Mouse (Mus musculus) T-helper 2 cell (primary cell): Measurements from ENCODE around the gene Fbxo34.
"Not testable (repeated sequence)": the region's sequence is repeated elsewhere in the genome, so short reads cannot be mapped to it uniquely, and the experiment has no call there.

Experiments used
- in situ Hi-C: fragments of 300-600 bp; cut with MboI, MseI; formaldehyde crosslinking; loops from one replicate; pipeline ENCODE4 v1.15.1; 2025; ENCODE audit warnings: high pct_unique_total_duplicates

Fbxo34 gene

DNA sequence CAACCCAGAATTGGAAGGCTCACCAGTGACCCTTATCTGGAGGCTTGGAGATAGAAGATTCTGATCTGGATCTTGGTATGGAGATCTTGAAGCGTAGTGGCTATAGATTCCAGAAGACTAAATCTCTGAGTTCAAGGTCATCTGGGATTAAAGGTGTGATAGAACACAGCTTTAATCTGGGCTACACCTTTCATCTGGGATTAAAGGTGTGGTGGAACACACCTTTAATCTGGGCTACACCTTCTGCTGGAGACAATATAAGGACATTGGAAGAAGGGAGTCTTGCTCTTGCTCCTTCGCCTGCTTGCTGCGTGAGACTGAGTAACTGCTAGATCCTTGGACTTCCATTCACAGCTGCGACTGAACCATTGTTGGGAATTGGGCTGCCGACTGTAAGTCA is at the start of gene Fbxo34:
Fbxo34 (plus strand) TSS at position 301 of the 400 bp plus-strand sequence.
- in situ Hi-C loops, result not testable (repeated sequence)

GRCm38 (mm10) chr14:47402735-47403134 is 47.5 kb upstream of the Fbxo34 start:
- in situ Hi-C loops, result no loop called here

GRCm38 (mm10) chr14:47406000-47406399 is 44.2 kb upstream of the Fbxo34 start:
- in situ Hi-C loops, result no loop called here

- in situ Hi-C loops, result no loop called here
Measured at GRCm38 (mm10) chr14:47417346-47417745, 32.9 kb upstream of the Fbxo34 start.

DNA sequence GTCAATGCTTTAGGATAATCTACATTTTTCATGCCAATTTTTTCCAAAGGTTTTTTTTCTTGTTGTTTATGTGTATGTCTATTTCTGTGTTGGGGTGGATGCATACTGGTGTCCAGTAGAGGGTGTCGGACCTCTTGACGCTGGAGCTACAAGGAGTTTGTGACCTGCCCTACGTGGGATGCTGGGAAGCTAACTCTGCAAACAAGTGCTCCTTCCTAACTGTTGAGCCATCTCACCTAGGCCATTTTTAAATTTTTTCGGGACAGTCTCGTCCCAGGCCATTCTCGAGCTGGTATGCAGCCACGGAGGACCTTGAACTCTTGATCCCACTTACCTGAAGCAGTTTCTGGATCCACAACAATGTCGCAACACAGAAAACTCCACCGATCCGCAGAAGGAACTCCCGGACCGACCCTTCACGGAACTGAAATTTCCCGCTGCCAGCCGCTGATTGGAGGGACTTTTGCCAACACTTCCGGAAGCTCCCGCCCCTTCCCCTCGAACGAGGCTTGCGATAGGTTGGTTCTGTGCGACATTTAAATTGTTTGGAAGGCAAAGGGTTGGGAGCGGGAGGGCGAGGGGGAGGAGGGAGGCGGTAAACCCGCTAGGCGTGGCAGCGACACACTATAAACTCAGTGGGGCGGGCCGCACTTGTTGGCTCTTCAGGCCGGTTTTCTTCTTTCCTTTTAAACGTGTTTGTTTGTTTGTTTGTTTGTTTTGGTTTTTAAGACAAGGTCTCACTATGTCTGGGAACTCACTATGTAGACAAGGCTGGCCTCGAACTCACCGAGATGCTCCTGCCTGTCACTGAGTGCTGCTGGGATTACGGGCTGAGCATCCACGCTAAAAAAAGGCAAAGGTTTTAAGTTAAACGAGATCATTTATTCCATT is 32.2 kb upstream of the Fbxo34 start, which contains the start of gene Dlgap5:
Dlgap5 (minus strand) TSS at position 633 of the 891 bp plus-strand sequence.
- in situ Hi-C loops, result no loop called here

DNA sequence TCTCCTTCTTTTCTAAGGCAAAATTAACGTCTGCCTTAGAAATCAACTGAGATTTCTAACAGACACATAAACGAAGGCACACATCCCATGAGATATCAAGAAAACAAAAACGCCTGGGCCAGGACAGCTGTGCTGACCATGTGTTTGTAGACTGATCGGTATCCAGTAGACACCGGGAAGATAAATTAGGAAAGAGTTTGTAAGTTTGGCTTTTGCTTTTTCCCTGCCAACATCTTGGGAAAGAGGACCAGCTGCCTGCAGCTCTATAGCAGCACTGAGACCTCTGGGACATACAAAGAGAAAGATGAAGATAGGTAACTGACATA is 31.6 kb upstream of the Fbxo34 start:
- in situ Hi-C loops, result no loop called here

DNA sequence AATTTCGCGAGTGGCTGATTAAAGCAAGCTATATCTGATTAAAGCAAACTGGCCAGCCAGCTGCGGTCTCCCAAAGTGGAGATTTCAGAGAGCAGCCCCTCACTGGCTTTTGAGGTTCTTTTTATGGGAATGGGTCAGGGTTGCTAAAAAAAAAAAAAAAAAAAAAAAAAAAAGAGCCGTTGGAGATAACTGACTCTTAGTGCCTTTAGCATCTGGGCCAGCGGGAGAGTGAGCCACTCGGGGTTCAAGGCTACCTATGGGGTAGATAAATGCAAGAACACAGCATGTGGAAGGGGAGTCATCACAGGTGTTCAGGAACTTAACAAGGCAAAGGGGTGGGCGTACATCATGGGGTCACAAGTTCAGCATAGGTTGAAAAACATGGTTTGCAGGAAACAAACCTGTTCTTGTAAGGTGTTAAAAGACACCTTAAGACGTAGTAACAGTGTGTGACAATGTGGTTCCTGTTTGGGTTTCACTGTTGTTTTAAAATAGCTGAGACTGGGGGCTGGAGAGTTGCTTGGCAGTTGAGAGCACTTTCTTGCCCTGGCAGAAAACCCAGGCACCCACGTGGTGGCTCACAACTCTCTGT is 31.1 kb upstream of the Fbxo34 start:
- in situ Hi-C loops, result no loop called here

DNA sequence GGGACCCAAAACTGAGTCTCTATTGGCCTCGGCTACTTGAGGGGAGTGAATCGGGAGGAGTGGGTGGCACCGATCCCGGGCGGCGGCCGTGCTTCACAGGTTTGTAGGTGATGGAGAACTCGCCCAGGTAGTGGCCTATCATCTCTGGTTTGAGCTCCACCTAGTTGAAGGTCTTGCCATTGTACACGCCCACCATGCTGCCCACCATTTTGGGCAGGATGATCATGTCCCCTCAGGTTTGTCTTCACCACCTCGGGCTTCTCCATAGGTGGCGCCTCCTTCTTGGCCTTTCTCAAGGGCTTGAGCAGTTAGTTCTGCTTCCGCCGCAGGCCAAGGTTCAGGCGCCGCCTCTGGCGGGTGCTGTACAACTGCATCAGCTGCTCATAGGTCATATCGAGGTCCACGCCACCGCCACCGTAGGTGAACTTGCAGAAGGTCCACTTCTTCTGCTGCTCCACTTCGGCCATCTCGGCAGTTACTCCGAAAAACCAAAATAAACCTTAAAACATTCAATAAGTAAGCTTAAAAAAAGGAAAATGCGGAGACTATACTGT is 30.4 kb upstream of the Fbxo34 start:
- in situ Hi-C loops, result no loop called here

DNA sequence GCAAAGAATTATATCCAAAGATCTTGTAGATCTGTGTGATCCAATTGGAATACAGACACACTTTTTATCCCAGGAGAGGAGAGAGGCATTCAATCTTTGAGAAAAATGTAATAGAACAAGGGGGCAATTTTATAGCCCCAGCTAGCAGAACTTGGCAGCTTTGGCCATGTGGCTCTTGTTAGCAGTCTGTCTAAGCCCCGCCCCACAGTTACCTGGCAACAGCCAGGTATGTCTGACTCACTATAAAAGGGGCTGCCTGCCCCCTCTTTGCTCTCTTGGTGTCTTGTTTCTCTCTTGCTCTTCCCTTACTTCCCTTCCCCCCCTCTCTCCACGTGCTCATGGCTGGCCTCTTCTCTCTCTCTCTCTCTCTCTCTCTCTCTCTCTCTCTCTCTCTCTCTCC is 28.6 kb upstream of the Fbxo34 start:
- in situ Hi-C loops, result no loop called here

DNA sequence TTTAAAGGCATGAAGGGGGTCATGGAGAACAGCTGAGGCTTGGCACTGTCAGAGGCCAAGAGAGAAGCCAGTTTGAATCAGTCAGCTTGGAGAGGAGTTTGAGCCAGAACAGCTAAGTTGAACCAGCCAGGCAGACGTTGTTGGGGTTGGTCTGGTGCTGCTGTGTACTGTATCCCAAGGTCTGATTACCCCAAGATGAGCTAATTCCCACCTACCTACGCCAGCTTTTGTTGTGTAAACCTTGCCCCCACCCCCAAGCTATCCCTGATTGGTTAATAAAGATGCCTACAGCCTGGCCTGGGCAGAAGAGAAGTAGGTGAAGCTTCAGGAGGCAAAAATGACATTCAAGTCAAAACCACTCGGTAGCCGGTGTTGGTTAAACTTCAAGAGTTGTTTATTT is 27.8 kb upstream of the Fbxo34 start:
- in situ Hi-C loops, result no loop called here

DNA sequence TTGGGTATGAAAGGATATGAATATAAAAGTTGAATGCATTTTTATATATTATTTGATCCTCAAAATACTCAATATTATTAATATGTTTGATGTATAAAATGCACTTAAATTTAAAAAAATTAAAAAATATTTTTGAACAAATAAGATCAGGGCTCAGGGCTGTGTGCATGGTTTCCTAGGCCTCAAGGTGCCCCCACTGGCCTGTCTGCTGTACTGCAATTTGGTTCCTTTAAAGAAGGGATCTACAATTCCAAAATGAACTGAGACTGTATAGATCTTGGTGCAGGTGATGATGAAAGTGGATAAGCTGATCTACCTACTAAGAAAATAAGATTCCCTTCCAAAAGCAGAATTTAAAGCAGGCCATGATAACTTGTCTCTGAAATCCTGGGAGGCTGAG is 17.2 kb upstream of the Fbxo34 start:
- in situ Hi-C loops, result no loop called here

DNA sequence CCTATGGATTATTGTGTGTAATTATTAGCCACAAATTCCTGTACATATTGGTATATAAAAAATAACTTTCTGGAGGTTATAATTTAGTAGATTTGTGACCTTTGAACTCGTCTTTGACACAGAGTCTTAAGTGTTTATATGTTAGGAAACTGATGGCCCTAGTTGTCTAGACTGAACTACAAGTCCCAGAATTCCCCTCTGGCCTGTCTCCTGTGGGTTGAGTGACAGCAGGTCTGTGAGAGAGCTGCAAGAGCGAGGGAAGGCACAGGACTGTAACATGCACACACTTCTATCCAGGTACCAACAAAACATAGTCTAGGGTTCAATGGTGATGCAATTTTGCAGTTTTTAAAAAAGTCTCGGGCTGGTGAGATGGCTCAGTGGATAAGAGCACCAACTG is 11.3 kb upstream of the Fbxo34 start:
- in situ Hi-C loops, result no loop called here

DNA sequence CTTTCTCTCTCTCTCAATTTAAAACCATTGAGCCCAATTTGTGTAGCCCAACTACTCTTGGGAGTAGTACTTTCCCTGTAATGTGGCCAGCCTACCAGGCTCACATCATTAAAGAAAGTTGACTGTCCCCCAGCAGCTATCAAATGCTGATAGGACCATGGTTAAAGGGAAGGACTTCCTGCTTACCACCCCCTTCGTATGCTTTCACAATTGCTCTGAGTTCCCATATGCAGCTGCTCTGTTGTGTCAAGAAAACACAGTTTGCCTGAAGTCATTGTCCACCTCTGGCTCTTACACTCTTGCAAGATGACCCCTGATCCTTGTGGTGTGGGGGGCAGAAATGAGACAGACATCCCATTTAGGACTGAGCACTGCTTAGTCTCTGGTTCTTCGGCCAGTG is 5.3 kb upstream of the Fbxo34 start:
- in situ Hi-C loops, result no loop called here

GRCm38 (mm10) chr14:47445331-47446095 is 4.7 kb upstream of the Fbxo34 start:
- in situ Hi-C loops, result no loop called here

DNA sequence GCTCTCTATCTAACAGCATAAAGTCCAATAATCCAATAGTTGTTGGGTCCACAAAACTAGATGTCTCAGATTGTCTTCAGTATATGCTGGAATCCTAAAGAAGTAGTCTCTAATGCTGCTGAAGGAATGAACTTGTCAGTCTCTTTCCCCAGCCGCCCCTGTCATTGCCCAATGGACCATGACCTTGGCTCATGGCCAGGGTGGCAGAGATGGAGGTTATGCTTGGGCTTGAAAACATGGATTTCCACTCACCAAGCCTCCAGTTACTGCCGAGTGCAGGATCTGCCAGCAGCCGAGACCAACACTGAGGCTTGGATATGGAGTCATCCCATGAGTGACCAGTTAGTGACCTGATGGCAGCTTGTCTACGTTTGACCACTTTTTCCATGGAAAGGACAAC is 9.3 kb downstream of the Fbxo34 start:
- in situ Hi-C loops, result no loop called here

GRCm38 (mm10) chr14:47461997-47462396 is 11.8 kb downstream of the Fbxo34 start:
- in situ Hi-C loops, result no loop called here

DNA sequence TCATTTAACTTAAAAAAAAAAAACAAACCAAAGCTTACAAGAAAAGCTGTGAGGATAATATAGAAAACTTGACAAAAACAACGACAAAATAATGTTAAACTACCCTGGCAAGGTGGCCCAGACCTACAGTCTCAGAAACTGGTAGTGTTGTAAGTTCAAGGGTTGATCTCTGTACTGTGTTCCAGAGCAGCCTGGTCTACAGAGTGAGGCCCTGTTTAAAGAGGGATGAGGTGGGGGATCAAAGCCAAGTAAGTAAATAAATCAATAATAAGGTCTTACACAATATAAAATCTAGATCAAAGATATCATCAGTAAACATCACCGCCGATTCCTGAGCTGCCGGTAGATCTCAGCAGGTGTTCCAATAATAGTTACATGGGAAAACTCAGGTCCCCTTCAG is 12.2 kb downstream of the Fbxo34 start:
- in situ Hi-C loops, result no loop called here

GRCm38 (mm10) chr14:47462877-47463460 is 12.7 kb downstream of the Fbxo34 start:
- in situ Hi-C loops, result no loop called here

DNA sequence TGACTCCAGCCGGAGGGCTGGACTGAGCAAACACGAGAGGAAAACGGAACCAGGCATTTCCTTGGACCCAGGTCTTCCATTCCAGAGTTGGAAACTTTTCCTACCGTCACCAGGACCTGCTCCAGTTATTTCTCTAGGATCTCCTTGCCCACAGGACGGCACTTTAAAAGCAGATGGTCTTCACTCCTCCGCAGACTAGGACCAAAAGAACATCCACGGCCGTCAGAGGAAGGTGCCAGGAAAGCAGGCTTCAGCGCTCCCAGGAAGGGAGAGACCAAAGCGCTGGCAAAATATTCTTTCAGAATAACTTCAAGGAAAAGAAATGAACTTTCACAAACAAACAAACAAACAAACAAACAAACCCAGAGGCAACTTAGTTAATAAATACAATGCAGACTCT is 14.2 kb downstream of the Fbxo34 start:
- in situ Hi-C loops, result no loop called here

- in situ Hi-C loops, result no loop called here
Measured at GRCm38 (mm10) chr14:47465468-47466175, 15.4 kb downstream of the Fbxo34 start.

DNA sequence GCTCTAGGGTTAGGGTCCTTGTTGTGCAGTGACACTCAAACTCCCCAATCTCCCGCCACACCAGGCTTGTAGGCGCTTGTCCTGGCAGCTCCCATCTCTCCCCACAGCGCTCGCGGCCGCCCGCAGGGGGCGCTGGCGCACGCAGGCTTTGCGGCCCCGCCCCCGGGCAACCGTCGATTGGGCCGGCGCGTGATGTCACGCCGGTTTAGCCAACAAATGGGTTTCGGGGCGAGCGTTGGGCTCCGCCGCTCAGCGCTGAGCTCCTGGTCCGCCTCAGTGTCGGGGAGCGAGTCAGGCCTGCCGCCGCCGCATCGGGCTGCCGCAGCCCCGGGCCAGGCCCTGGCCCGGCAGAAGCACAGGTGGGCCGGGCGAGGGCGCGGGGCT is 22.1 kb downstream of the Fbxo34 start:
- in situ Hi-C loops, result no loop called here
